7 mouse cellular contexts compared by ENCODE assay signal in genomic region chrX:152016151-152017145, GRCm38 (mm10). TPM values are rescaled to one million over a fixed set of nuclear protein-coding genes. Genes with fewer than 3 reads are reported as not detected.
DNase-seq lines count a peak whose midpoint lies in the region; ATAC-seq and TF ChIP-seq lines count a peak whose summit lies in the region.

Gene Ribc1 (minus strand): TSS chrX:152016295.
Gene Smc1a (plus strand): TSS chrX:152016428.

- H3K4me2 ChIP-seq in embryonic facial prominence, embryonic 11.5 days (ENCODE audit: low read depth, low read length): peak within 1 kb of the TSS; percentile 50
- H3K4me2 ChIP-seq in limb, embryonic 12.5 days: peak within 1 kb of the TSS; percentile 63
- peak within 1 kb of the TSS; percentile 55 for H3K4me2 ChIP-seq in midbrain, embryonic 15.5 days

- no peak for TF ChIP-seq POLR2A in kidney, adult 2 months (IDR thresholded peaks at IDR 0.05; ENCODE audit: low read depth, low read length)
- no peak for TF ChIP-seq POLR2A in spleen, adult 2 months (IDR thresholded peaks at IDR 0.05; ENCODE audit: low read depth, low read length)

- 17% methylated on average over 64 of the region's 64 CpGs for WGBS in embryonic facial prominence, embryonic 11.5 days
- under 1% methylated on average over 63 of the region's 64 CpGs for WGBS in kidney, adult 2 months
- 16% methylated on average over 64 of the region's 64 CpGs for WGBS in limb, embryonic 12.5 days
- WGBS in midbrain, embryonic 15.5 days: 22% methylated on average over 64 of the region's 64 CpGs
- 31% methylated on average over 64 of the region's 64 CpGs for WGBS in spleen, adult 2 months

- H3K27me3 ChIP-seq in embryonic facial prominence, embryonic 11.5 days (ENCODE audit: control insufficient read depth, insufficient read depth, low read length): no peaks in the 10 kb centered on the region; the same call in 1 of the 2 replicates
- H3K27me3 ChIP-seq in kidney, adult 2 months (replicated peaks; ENCODE audit: control insufficient read depth, insufficient read depth, low read length): no peaks in the 10 kb centered on the region
- peaks cover 44% of the 10 kb centered on the region for H3K27me3 ChIP-seq in limb, embryonic 12.5 days
- peaks cover 17% of the 10 kb centered on the region for H3K27me3 ChIP-seq in midbrain, embryonic 15.5 days (replicated peaks)
- no peaks in the 10 kb centered on the region for H3K27me3 ChIP-seq in spleen, adult 2 months (ENCODE audit: control insufficient read depth, insufficient read depth, low read length)

- no peaks in the 10 kb centered on the region for H3K4me1 ChIP-seq in embryonic facial prominence, embryonic 11.5 days (ENCODE audit: control insufficient read depth, insufficient read depth, low read length)
- no peaks in the 10 kb centered on the region; the same call in 1 of the 2 replicates for H3K4me1 ChIP-seq in kidney, adult 2 months (ENCODE audit: control insufficient read depth, insufficient read depth, low read length)
- H3K4me1 ChIP-seq in limb, embryonic 12.5 days (replicated peaks): peaks cover 5% of the 10 kb centered on the region; the same call in 1 of the 2 replicates
- H3K4me1 ChIP-seq in midbrain, embryonic 15.5 days: peaks cover 10% of the 10 kb centered on the region
- peaks cover 2% of the 10 kb centered on the region; the same call in 1 of the 2 replicates for H3K4me1 ChIP-seq in spleen, adult 2 months (ENCODE audit: control insufficient read depth, insufficient read depth, insufficient read length)

- DNase-seq in adrenal gland, postnatal 14 days: peak; percentile 92
- peak; percentile 94 for DNase-seq in embryonic facial prominence, embryonic 11.5 days (ENCODE audit: low spot score)
- peak; percentile 94 to 96 for DNase-seq in heart, adult 18-20 months
- DNase-seq in kidney, adult 2 months: peak; percentile 97
- DNase-seq in spleen, adult 2 months (ENCODE audit: low read depth in 1 of 2, low spot score in 2 of 2): peak; percentile 85 to 94

- no peaks in the 10 kb centered on the region for H3K9me3 ChIP-seq in embryonic facial prominence, embryonic 11.5 days (replicated peaks; ENCODE audit: control insufficient read depth, low read length)
- H3K9me3 ChIP-seq in limb, embryonic 12.5 days: no peaks in the 10 kb centered on the region
- H3K9me3 ChIP-seq in midbrain, embryonic 15.5 days: no peaks in the 10 kb centered on the region

- TF ChIP-seq CTCF in kidney, adult 2 months (conservative IDR thresholded peaks at IDR 0.05; ENCODE audit: insufficient read depth, insufficient read length, low read depth, low read length): no peak
- TF ChIP-seq CTCF in spleen, adult 2 months (IDR thresholded peaks at IDR 0.05; ENCODE audit: extremely low read depth, insufficient read depth, insufficient read length, insufficient replicate concordance): no peak

- peak within 1 kb of the TSS; percentile 85 for H3K27ac ChIP-seq in embryonic facial prominence, embryonic 11.5 days (replicated peaks; ENCODE audit: low read depth, low read length)
- H3K27ac ChIP-seq in kidney, adult 2 months (ENCODE audit: insufficient read depth, low read depth, low read length): peak within 1 kb of the TSS; percentile 95
- peak within 1 kb of the TSS; percentile 90 for H3K27ac ChIP-seq in limb, embryonic 12.5 days
- H3K27ac ChIP-seq in midbrain, embryonic 15.5 days: peak within 1 kb of the TSS; percentile 82
- peak within 1 kb of the TSS; percentile 83 for H3K27ac ChIP-seq in spleen, adult 2 months (ENCODE audit: insufficient read depth, low read length)

- ATAC-seq in embryonic facial prominence, embryonic 11.5 days (replicated peaks; ENCODE audit: insufficient number of reproducible peaks, low FRiP score, low TSS enrichment, low read depth): peak; percentile 98
- ATAC-seq in limb, embryonic 12.5 days (ENCODE audit: insufficient number of reproducible peaks, insufficient read depth, low FRiP score, low TSS enrichment, low read depth): peak; percentile 98
- peak; percentile 99 for ATAC-seq in midbrain, embryonic 15.5 days (replicated peaks)

- no peaks in the 10 kb centered on the region for H3K36me3 ChIP-seq in embryonic facial prominence, embryonic 11.5 days (replicated peaks; ENCODE audit: control insufficient read depth, insufficient read depth, low read depth, low read length)
- no peaks in the 10 kb centered on the region for H3K36me3 ChIP-seq in kidney, adult 2 months (ENCODE audit: control insufficient read depth, insufficient read depth, low read length)
- peaks cover 10% of the 10 kb centered on the region; the same call in 1 of the 2 replicates for H3K36me3 ChIP-seq in limb, embryonic 12.5 days
- H3K36me3 ChIP-seq in midbrain, embryonic 15.5 days (replicated peaks): no peaks in the 10 kb centered on the region
- no peaks in the 10 kb centered on the region for H3K36me3 ChIP-seq in spleen, adult 2 months (ENCODE audit: control insufficient read depth, insufficient read depth, low read length)

- peak within 1 kb of the TSS; percentile 50 for H3K4me3 ChIP-seq in embryonic facial prominence, embryonic 11.5 days (ENCODE audit: low read depth, low read length)
- H3K4me3 ChIP-seq in kidney, adult 2 months (ENCODE audit: insufficient read depth, low read depth, low read length): peak within 1 kb of the TSS; percentile 76
- peak within 1 kb of the TSS; percentile 53 for H3K4me3 ChIP-seq in limb, embryonic 12.5 days (replicated peaks)
- peak within 1 kb of the TSS; percentile 50 for H3K4me3 ChIP-seq in midbrain, embryonic 15.5 days
- H3K4me3 ChIP-seq in spleen, adult 2 months (ENCODE audit: extremely low read depth, insufficient read depth, insufficient read length): peak within 1 kb of the TSS; percentile 82

- peak within 1 kb of the TSS; percentile 72 for H3K9ac ChIP-seq in embryonic facial prominence, embryonic 11.5 days (replicated peaks; ENCODE audit: low read length)
- peak within 1 kb of the TSS; percentile 60 for H3K9ac ChIP-seq in limb, embryonic 12.5 days (replicated peaks)
- peak within 1 kb of the TSS; percentile 50 for H3K9ac ChIP-seq in midbrain, embryonic 15.5 days

RNA-seq across cellular contexts. Expression of gene Ribc1, which starts in this region (rescaled TPM):
- 1.5 and 2.1 TPM in 2 replicates for total RNA-seq in adrenal gland, postnatal 14 days (2021)
- polyA plus RNA-seq in embryonic facial prominence, embryonic 11.5 days (2014; fragmentation: Nextera tagmentation; extraction: Ambion mirVana): 5.7 and 5.9 TPM in 2 replicates
- total RNA-seq in heart, adult 18-20 months (2021): under 1 TPM; 0.27 to 0.44 TPM
- 1.1 and 1.4 TPM in 2 replicates for polyA plus RNA-seq in kidney, adult 2 months (2012; rRNA removed)
- 3.4 and 4.0 TPM in 2 replicates for polyA plus RNA-seq in limb, embryonic 12.5 days (2016; fragmentation: Nextera tagmentation; extraction: Ambion mirVana)
- polyA plus RNA-seq in midbrain, embryonic 15.5 days (2015; fragmentation: Nextera tagmentation; extraction: Ambion mirVana): 2.5 and 3.2 TPM in 2 replicates
- polyA plus RNA-seq in spleen, adult 2 months (2012; rRNA removed): 0.05 and 0.18 TPM in 2 replicates

RNA-seq across cellular contexts. Expression of gene Smc1a, which starts in this region (rescaled TPM):
- total RNA-seq in adrenal gland, postnatal 14 days (2021): 74.2 and 82.7 TPM in 2 replicates
- polyA plus RNA-seq in embryonic facial prominence, embryonic 11.5 days (2014; fragmentation: Nextera tagmentation; extraction: Ambion mirVana): 132 and 142 TPM in 2 replicates
- total RNA-seq in heart, adult 18-20 months (2021): 10 to 100 TPM; 21.1 to 23.9 TPM
- polyA plus RNA-seq in kidney, adult 2 months (2012; rRNA removed): 18.5 and 18.6 TPM in 2 replicates
- polyA plus RNA-seq in limb, embryonic 12.5 days (2016; fragmentation: Nextera tagmentation; extraction: Ambion mirVana): 123 and 124 TPM in 2 replicates
- 79.5 and 79.7 TPM in 2 replicates for polyA plus RNA-seq in midbrain, embryonic 15.5 days (2015; fragmentation: Nextera tagmentation; extraction: Ambion mirVana)
- 15.1 and 15.7 TPM in 2 replicates for polyA plus RNA-seq in spleen, adult 2 months (2012; rRNA removed)

Comparison
In these comparisons a context has a peak if more than half of its experiments do, and no peak if none do; other contexts are left out.
1. Peak in every context shown above with its lines: DNase-seq, ATAC-seq, H3K4me3 ChIP-seq and H3K27ac ChIP-seq.